Comparison of ENCODE assay signal across 30 mouse cellular contexts in genomic region chr17:26813497-26813896, GRCm38 (mm10). TPM values are rescaled to one million over a fixed set of nuclear protein-coding genes. Genes with fewer than 3 reads are reported as not detected.
"Had no signal": no experiment of that assay in that cellular context is flagged by ENCODE, and none has a peak within 500 bp of the region (broad histone marks: within the 10 kb centered on the region; RNA-seq: fewer than 3 reads in every experiment).

No protein-coding gene starts in this region.

- H3K4me3 ChIP-seq: left cerebral cortex, adult 2 months; liver, embryonic 15.5 days; lung, embryonic 15.5 days; megakaryocyte, embryonic 14.5 days; midbrain, embryonic 10.5 days; midbrain, embryonic 13.5 days; myocyte; neural tube, embryonic 13.5 days; stomach, embryonic 15.5 days had no signal

- H3K4me2 ChIP-seq: liver, embryonic 11.5 days; liver, embryonic 15.5 days; lung, embryonic 15.5 days; midbrain, embryonic 13.5 days; neural tube, embryonic 13.5 days; stomach, embryonic 15.5 days had no signal

- ATAC-seq: midbrain, embryonic 13.5 days; midbrain, embryonic 16.5 days had no signal

- H3K9ac ChIP-seq: liver, embryonic 15.5 days; lung, embryonic 15.5 days; midbrain, embryonic 13.5 days; neural tube, embryonic 13.5 days; stomach, embryonic 15.5 days had no signal

- H3K27ac ChIP-seq: left cerebral cortex, adult 2 months; liver, embryonic 15.5 days; lung, embryonic 15.5 days; midbrain, embryonic 10.5 days; midbrain, embryonic 13.5 days; neural tube, embryonic 13.5 days; stomach, embryonic 15.5 days had no signal

- H3K9me3 ChIP-seq: liver, embryonic 15.5 days; lung, embryonic 15.5 days; midbrain, embryonic 10.5 days; midbrain, embryonic 13.5 days; neural tube, embryonic 13.5 days; stomach, embryonic 15.5 days had no signal

- H3K36me3 ChIP-seq: liver, embryonic 15.5 days; lung, embryonic 15.5 days; midbrain, embryonic 10.5 days; midbrain, embryonic 13.5 days; neural tube, embryonic 13.5 days; stomach, embryonic 15.5 days had no signal

- H3K27me3 ChIP-seq: lung, embryonic 15.5 days; stomach, embryonic 15.5 days had no signal

- DNase-seq: kidney, postnatal 10 days; kidney, postnatal 36 days; layer of hippocampus, postnatal 36 days; lung, adult 18-20 months; lung, postnatal 10 days; lung, postnatal 36 days; retina, postnatal 1 day; right cerebral cortex, postnatal 25 days; spleen, adult 18-20 months; thymus, adult 2 months; thymus, postnatal 14 days; thymus, postnatal 4 days had no signal

- H3K4me1 ChIP-seq: liver, embryonic 15.5 days; lung, embryonic 15.5 days; megakaryocyte, embryonic 14.5 days; midbrain, embryonic 13.5 days; neural tube, embryonic 13.5 days; stomach, embryonic 15.5 days had no signal

RNA-seq across cellular contexts. Expression of gene Nkx2-5, which starts 31.3 kb away (rescaled TPM):
- total RNA-seq: layer of hippocampus, adult 8-10 months; layer of hippocampus, postnatal 10 days; layer of hippocampus, postnatal 36 days; left cerebral cortex, adult 2 months; left cerebral cortex, postnatal 10 days; left cerebral cortex, postnatal 36 days; monocyte, adult 5-6 weeks; neutrophil, adult 5-6 weeks had no signal
- polyA plus RNA-seq: limb, embryonic 11.5 days; midbrain, embryonic 10.5 days; midbrain, embryonic 13.5 days; midbrain, embryonic 16.5 days had no signal
